Mouse (Mus musculus) mature B cell (primary cell): ENCODE results near the gene Gm26657.

Experiments
- in situ Hi-C: fragments of 300-500 bp; cut with MboI; formaldehyde crosslinking; loops from 2 replicates; pipeline ENCODE4 v1.14.3; 2019

The Gm26657 gene

GRCm38 (mm10) chr4:56757693-56758092, 17.8 kb downstream of the Gm26657 start:
- in situ Hi-C loops, result no loop called here

- in situ Hi-C loops, result no loop called here
Observed at GRCm38 (mm10) chr4:56767861-56768284, 28.0 kb downstream of the Gm26657 start.

DNA sequence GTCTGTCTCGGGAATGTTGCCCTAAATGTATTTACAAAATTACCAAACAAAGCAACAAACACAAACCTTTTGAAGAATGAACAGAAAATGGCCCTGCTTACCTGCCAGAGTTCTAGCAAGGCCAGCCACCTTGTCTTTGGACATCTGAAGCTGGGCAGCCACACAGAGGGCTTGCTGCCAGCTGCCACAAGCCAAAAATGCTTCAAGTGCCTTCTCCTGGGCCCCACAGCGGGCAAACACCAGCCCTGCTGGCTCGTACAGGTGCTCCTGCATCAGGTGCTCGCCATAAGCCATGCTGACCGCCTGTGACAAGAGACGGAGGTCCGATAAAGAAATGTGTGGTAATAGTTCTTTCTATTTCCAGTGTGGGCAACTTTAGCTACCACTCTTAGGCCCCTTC, 29.0 kb downstream of the Gm26657 start:
- in situ Hi-C loops, result no loop called here

DNA sequence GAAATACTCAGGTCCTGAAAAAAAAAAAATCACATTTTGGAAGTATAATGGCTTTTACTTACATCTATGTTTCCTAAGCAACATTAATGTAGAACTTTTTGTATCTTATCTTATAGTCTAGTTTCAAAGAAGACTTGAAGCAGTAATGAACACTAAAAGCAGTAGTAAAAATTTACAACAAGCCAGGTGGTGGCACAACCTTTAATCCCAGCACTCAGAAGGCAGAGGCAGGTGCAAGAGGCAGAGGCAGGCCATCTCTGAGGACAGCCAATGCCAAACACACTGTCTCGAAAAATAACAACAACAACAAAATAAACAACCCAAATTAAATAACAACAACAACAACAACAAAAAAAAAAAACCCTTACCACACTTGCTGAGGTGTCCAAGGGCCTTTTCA, 31.2 kb downstream of the Gm26657 start:
- in situ Hi-C loops, result no loop called here
